ENCODE assay signal across 9 mouse cellular contexts in genomic region chr11:70410297-70410643, GRCm38 (mm10). TPM values are rescaled to one million over a fixed set of nuclear protein-coding genes. Genes with fewer than 3 reads are reported as not detected.
DNase-seq lines count a peak whose midpoint lies in the region; ATAC-seq and TF ChIP-seq lines count a peak whose summit lies in the region.
"Had no signal": no experiment of that assay in that cellular context is flagged by ENCODE, and none has a peak within 500 bp of the region (broad histone marks: within the 10 kb centered on the region; RNA-seq: fewer than 3 reads in every experiment).

No protein-coding gene starts in this region.

- H3K9ac ChIP-seq in hindbrain, embryonic 15.5 days: peak overlapping the region; percentile 92
- peak overlapping the region; percentile 98; the same call in 1 of the 2 replicates for H3K9ac ChIP-seq in midbrain, embryonic 12.5 days (replicated peaks)

- 63% methylated on average over 6 of the region's 6 CpGs for WGBS in kidney, adult 2 months
- 64% methylated on average over 6 of the region's 6 CpGs for WGBS in hindbrain, embryonic 15.5 days
- WGBS in midbrain, embryonic 12.5 days: 59% methylated on average over 6 of the region's 6 CpGs

- no peak for ATAC-seq in hindbrain, embryonic 15.5 days (ENCODE audit: low FRiP score, low read depth)
- peak; percentile 47; the same call in 1 of the 2 replicates for ATAC-seq in midbrain, embryonic 12.5 days (ENCODE audit: low FRiP score, low read depth)

- H3K4me2 ChIP-seq in hindbrain, embryonic 15.5 days: peak overlapping the region; percentile 83
- peak overlapping the region; percentile 96 for H3K4me2 ChIP-seq in midbrain, embryonic 12.5 days (replicated peaks)

- TF ChIP-seq CTCF in kidney, adult 2 months (conservative IDR thresholded peaks at IDR 0.05; ENCODE audit: insufficient read depth, insufficient read length, low read depth, low read length): no peak

- DNase-seq in kidney, adult 2 months: no peak
- no peak for DNase-seq in kidney, adult 8-10 months
- no peak for DNase-seq in Muller cell, postnatal 12 days (ENCODE audit: inconsistent ontology term)
- DNase-seq in frontal cortex, postnatal 25 days (ENCODE audit: low spot score in 2 of 2): no peak
- no peak for DNase-seq in right cerebral cortex, adult 2 months (ENCODE audit: low spot score in 2 of 2)

- H3K4me1 ChIP-seq in kidney, adult 2 months (ENCODE audit: control insufficient read depth, insufficient read depth, low read length): no peaks in the 10 kb centered on the region; the same call in 1 of the 2 replicates
- H3K4me1 ChIP-seq in brown adipose tissue, adult 24 weeks (ENCODE audit: control insufficient read depth, insufficient read depth, insufficient read length, low read length): no peaks in the 10 kb centered on the region; the same call in 1 of the 2 replicates
- peaks cover 26% of the 10 kb centered on the region for H3K4me1 ChIP-seq in hindbrain, embryonic 15.5 days (replicated peaks)
- peaks cover 24% of the 10 kb centered on the region for H3K4me1 ChIP-seq in midbrain, embryonic 12.5 days

- peak overlapping the region; percentile 91 for H3K4me3 ChIP-seq in kidney, adult 2 months (ENCODE audit: insufficient read depth, low read depth, low read length)
- peak overlapping the region; percentile 93 for H3K4me3 ChIP-seq in brown adipose tissue, adult 24 weeks (ENCODE audit: insufficient read depth, low read depth, low read length)
- H3K4me3 ChIP-seq in hindbrain, embryonic 15.5 days: peak overlapping the region; percentile 83
- peak overlapping the region; percentile 93 for H3K4me3 ChIP-seq in midbrain, embryonic 12.5 days

- no peaks in the 10 kb centered on the region for H3K36me3 ChIP-seq in kidney, adult 2 months (ENCODE audit: control insufficient read depth, insufficient read depth, low read length)
- H3K36me3 ChIP-seq in hindbrain, embryonic 15.5 days: 0 out of 2 replicates have a peak, but pooled peaks cover 3% of the 10 kb centered on the region
- H3K36me3 ChIP-seq in midbrain, embryonic 12.5 days: peaks cover 6% of the 10 kb centered on the region

- no peak overlapping the region for H3K27ac ChIP-seq in kidney, adult 2 months (ENCODE audit: insufficient read depth, low read depth, low read length)
- no peak overlapping the region for H3K27ac ChIP-seq in brown adipose tissue, adult 24 weeks (replicated peaks; ENCODE audit: low read depth, low read length)
- H3K27ac ChIP-seq in hindbrain, embryonic 15.5 days (replicated peaks): peak overlapping the region; percentile 72; the same call in 1 of the 2 replicates
- H3K27ac ChIP-seq in midbrain, embryonic 12.5 days (replicated peaks): peak overlapping the region; percentile 73; the same call in 1 of the 2 replicates

- H3K27me3 ChIP-seq in kidney, adult 2 months (replicated peaks; ENCODE audit: control insufficient read depth, insufficient read depth, low read length): no peaks in the 10 kb centered on the region
- H3K27me3 ChIP-seq in hindbrain, embryonic 15.5 days: no peaks in the 10 kb centered on the region
- H3K27me3 ChIP-seq in midbrain, embryonic 12.5 days: no peaks in the 10 kb centered on the region
- H3K27me3 ChIP-seq: Patski had no signal

- H3K9me3 ChIP-seq in hindbrain, embryonic 15.5 days: no peaks in the 10 kb centered on the region
- no peaks in the 10 kb centered on the region for H3K9me3 ChIP-seq in midbrain, embryonic 12.5 days

- TF ChIP-seq POLR2A in kidney, adult 2 months (IDR thresholded peaks at IDR 0.05; ENCODE audit: low read depth, low read length): no peak

RNA-seq across cellular contexts. Expression of gene Pelp1, which starts 0.4 kb away (rescaled TPM):
- 12.4 and 12.9 TPM in 2 replicates for polyA plus RNA-seq in kidney, adult 2 months (2012; rRNA removed)
- 4.6 and 5.4 TPM in 2 replicates for polyA plus RNA-seq in brown adipose tissue, adult 24 weeks (2012; ENCODE audit: insufficient read depth, insufficient read length, missing spikeins)
- 30.7 and 33.6 TPM in 2 replicates for polyA plus RNA-seq in hindbrain, embryonic 15.5 days (2015; fragmentation: Nextera tagmentation; extraction: Ambion mirVana)
- polyA plus RNA-seq in midbrain, embryonic 12.5 days (2016; fragmentation: Nextera tagmentation; extraction: Ambion mirVana): 40.0 and 40.3 TPM in 2 replicates

RNA-seq across cellular contexts. Expression of gene Arrb2, which starts 22.2 kb away (rescaled TPM):
- 30.2 and 33.7 TPM in 2 replicates for polyA plus RNA-seq in kidney, adult 2 months (2012; rRNA removed)
- polyA plus RNA-seq in brown adipose tissue, adult 24 weeks (2012; ENCODE audit: insufficient read depth, insufficient read length, missing spikeins): 8.2 and 13.4 TPM in 2 replicates
- 50.3 and 57.5 TPM in 2 replicates for polyA plus RNA-seq in hindbrain, embryonic 15.5 days (2015; fragmentation: Nextera tagmentation; extraction: Ambion mirVana)
- 37.0 and 41.1 TPM in 2 replicates for polyA plus RNA-seq in midbrain, embryonic 12.5 days (2016; fragmentation: Nextera tagmentation; extraction: Ambion mirVana)

RNA-seq across cellular contexts. Expression of gene Med11, which starts 41.4 kb away (rescaled TPM):
- 27.0 and 27.9 TPM in 2 replicates for polyA plus RNA-seq in kidney, adult 2 months (2012; rRNA removed)
- 15.0 and 16.7 TPM in 2 replicates for polyA plus RNA-seq in brown adipose tissue, adult 24 weeks (2012; ENCODE audit: insufficient read depth, insufficient read length, missing spikeins)
- polyA plus RNA-seq in hindbrain, embryonic 15.5 days (2015; fragmentation: Nextera tagmentation; extraction: Ambion mirVana): 45.6 and 49.2 TPM in 2 replicates
- polyA plus RNA-seq in midbrain, embryonic 12.5 days (2016; fragmentation: Nextera tagmentation; extraction: Ambion mirVana): 37.6 and 39.2 TPM in 2 replicates

RNA-seq across cellular contexts. Expression of gene Zmynd15, which starts 49.0 kb away (rescaled TPM):
- polyA plus RNA-seq in kidney, adult 2 months (2012; rRNA removed): 11.6 and 12.4 TPM in 2 replicates
- polyA plus RNA-seq in brown adipose tissue, adult 24 weeks (2012; ENCODE audit: insufficient read depth, insufficient read length, missing spikeins): 0.42 TPM in 1 of 2 replicates, not detected in the other
- 0.77 and 0.90 TPM in 2 replicates for polyA plus RNA-seq in hindbrain, embryonic 15.5 days (2015; fragmentation: Nextera tagmentation; extraction: Ambion mirVana)
- polyA plus RNA-seq in midbrain, embryonic 12.5 days (2016; fragmentation: Nextera tagmentation; extraction: Ambion mirVana): 0.21 and 0.33 TPM in 2 replicates

RNA-seq across cellular contexts. Expression of gene Cxcl16, which starts 49.5 kb away (rescaled TPM):
- 99.3 and 103 TPM in 2 replicates for polyA plus RNA-seq in kidney, adult 2 months (2012; rRNA removed)
- polyA plus RNA-seq in brown adipose tissue, adult 24 weeks (2012; ENCODE audit: insufficient read depth, insufficient read length, missing spikeins): 5.0 TPM in 2 replicates
- polyA plus RNA-seq in hindbrain, embryonic 15.5 days (2015; fragmentation: Nextera tagmentation; extraction: Ambion mirVana): 5.2 and 6.1 TPM in 2 replicates
- 1.6 and 1.7 TPM in 2 replicates for polyA plus RNA-seq in midbrain, embryonic 12.5 days (2016; fragmentation: Nextera tagmentation; extraction: Ambion mirVana)

Comparison
In these comparisons a context has a peak if more than half of its experiments do, and no peak if none do; other contexts are left out.
1. H3K27ac ChIP-seq: peak in hindbrain, embryonic 15.5 days (single experiment) and midbrain, embryonic 12.5 days (single experiment); none in kidney, adult 2 months (single experiment) and brown adipose tissue, adult 24 weeks (single experiment).
2. Peak in every context shown above with its lines, with median percentiles within 50 percentile points of each other: H3K4me3 ChIP-seq.